Mouse (Mus musculus) testis, adult 2 months (tissue): ENCODE results near the gene Plekhn1.

Experiments used
- CTCF ChIP-seq: fragments of 200-500 bp; IDR thresholded peaks from 2 replicates; pipeline ENCODE4 v1.5.1; 2012; ENCODE audit warnings: low read depth, mild to moderate bottlenecking, inconsistent platforms, low read length, moderate library complexity; ENCODE audit not compliant: control insufficient read depth, insufficient read depth, insufficient replicate concordance
- POLR2A ChIP-seq: fragments of 200-500 bp; IDR thresholded peaks from 2 replicates; pipeline ENCODE4 v1.6.1; 2012; ENCODE audit warnings: low read depth, mild to moderate bottlenecking, inconsistent platforms, low read length, moderate library complexity; ENCODE audit not compliant: control insufficient read depth

GRCm38 (mm10) chr4:156197131-156197828 is 37.4 kb downstream of the Plekhn1 start, which contains the start of gene Agrn:
- 0 out of 2 replicates have a peak, but pooled peaks have one; percentile 17 for TF ChIP-seq POLR2A
- TF ChIP-seq CTCF = no peak
